Mouse (Mus musculus) testis, adult 10 weeks (tissue): Measurements from ENCODE around the gene Elf3. TPM values are rescaled to one million over a fixed set of nuclear protein-coding genes. Genes with fewer than 3 reads are reported as not detected.

Experiments
- polyA plus RNA-seq: library from polyadenylated mRNA; stranded (reverse); fragments of 350-450 nt; fragmentation: Illumina TruSeq; extraction: RNeasy Lipid Tissue Mini Kit (QIAGEN cat#74804); gene quantifications from one replicate; pipeline ENCODE4 v1.2.3, GENCODE M21; 2014; ENCODE audit warnings: low read depth, low replicate concordance

Elf3 gene
- polyA plus RNA-seq, result not detected

GRCm38 (mm10) chr1:135258380-135259127 lies at the start of gene Elf3:
Gene Elf3 (minus strand): TSS chr1:135258568.

GRCm38 (mm10) chr1:135283826-135284291 lies 25.5 kb upstream of the Elf3 start, which contains the start of gene Rnpep:
Gene Rnpep (minus strand): TSS chr1:135284084.

Other genes starting within 250 kb of the Elf3 start
- gene Lgr6, start 153.3 kb downstream of the Elf3 start, polyA plus RNA-seq, result 2.6 TPM
- 0.90 TPM for gene Ptpn7, start 125.9 kb downstream of the Elf3 start, polyA plus RNA-seq
- 6.6 TPM for gene Arl8a, start 111.7 kb downstream of the Elf3 start, polyA plus RNA-seq
- gene Gpr37l1, start 90.9 kb downstream of the Elf3 start, polyA plus RNA-seq, result not detected
- 13.6 TPM for gene Rnpep, start 25.5 kb upstream of the Elf3 start, polyA plus RNA-seq
- 44.9 TPM for gene Timm17a, start 55.2 kb upstream of the Elf3 start, polyA plus RNA-seq
- gene Lmod1, start 66.2 kb upstream of the Elf3 start, polyA plus RNA-seq, result 0.46 TPM
- not detected for gene Shisa4, start 116.7 kb upstream of the Elf3 start, polyA plus RNA-seq
- gene Ipo9, start 171.9 kb upstream of the Elf3 start, polyA plus RNA-seq, result 18.3 TPM